Mouse (Mus musculus) lung, adult 2 months (tissue): ENCODE measurements around the gene Cd300e.

Experiments
- CTCF ChIP-seq: fragments of 200-500 bp; IDR thresholded peaks from 2 replicates; pipeline ENCODE4 v1.5.1; 2011; ENCODE audit warnings: mild to moderate bottlenecking, low read length, control low read depth; ENCODE audit not compliant: insufficient read depth
- POLR2A ChIP-seq: fragments of 200-500 bp; IDR thresholded peaks from 2 replicates; pipeline ENCODE4 v1.6.1; 2011; ENCODE audit warnings: low read depth, mild to moderate bottlenecking, control low read depth, low read length, borderline replicate concordance; ENCODE audit errors: extremely low read depth

DNA sequence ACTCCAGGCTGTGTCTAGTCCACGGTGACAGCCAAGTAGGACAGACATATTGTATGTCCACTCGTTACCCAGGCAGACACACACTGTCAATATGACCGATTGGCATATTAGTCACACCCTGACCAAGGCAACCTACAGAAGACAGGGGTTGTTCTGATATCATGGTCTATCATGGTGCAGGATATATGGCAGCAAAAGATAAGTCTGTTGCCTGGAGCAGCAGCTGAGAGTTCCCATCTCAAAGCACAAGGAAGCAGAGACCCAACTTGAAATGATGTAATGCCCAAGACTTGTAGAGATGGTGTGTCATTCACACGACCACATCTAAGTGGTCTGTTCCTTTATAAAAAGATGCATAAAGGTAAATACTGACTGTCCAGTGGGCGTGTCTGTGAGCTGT, 16.7 kb upstream of the Cd300e start:
- no peak for TF ChIP-seq POLR2A
- no peak for TF ChIP-seq CTCF
